Mouse (Mus musculus) monocyte, adult 5-6 weeks (primary cell): ENCODE measurements around the gene Cwc22. TPM values are rescaled to one million over a fixed set of nuclear protein-coding genes. Genes with fewer than 3 reads are reported as not detected.

Experiments used
- ATAC-seq: fragments of 153-309, 156-312 bp; replicated peaks from 2 replicates; pipeline ENCODE4 v1.8.0; 2017; ENCODE audit warnings: mild to moderate bottlenecking; ENCODE audit not compliant: low TSS enrichment, insufficient number of reproducible peaks, severe bottlenecking, poor library complexity, low FRiP score
- total RNA-seq: library from RNA; stranded (forward); fragments of 200-1000, 200-491, 200-594 nt; gene quantifications from 3 replicates; pipeline ENCODE4 v1.2.3, GENCODE M21; 2017

The Cwc22 gene
- 72.8 to 103 TPM (median 89.6 TPM) in 3 replicates for total RNA-seq

DNA sequence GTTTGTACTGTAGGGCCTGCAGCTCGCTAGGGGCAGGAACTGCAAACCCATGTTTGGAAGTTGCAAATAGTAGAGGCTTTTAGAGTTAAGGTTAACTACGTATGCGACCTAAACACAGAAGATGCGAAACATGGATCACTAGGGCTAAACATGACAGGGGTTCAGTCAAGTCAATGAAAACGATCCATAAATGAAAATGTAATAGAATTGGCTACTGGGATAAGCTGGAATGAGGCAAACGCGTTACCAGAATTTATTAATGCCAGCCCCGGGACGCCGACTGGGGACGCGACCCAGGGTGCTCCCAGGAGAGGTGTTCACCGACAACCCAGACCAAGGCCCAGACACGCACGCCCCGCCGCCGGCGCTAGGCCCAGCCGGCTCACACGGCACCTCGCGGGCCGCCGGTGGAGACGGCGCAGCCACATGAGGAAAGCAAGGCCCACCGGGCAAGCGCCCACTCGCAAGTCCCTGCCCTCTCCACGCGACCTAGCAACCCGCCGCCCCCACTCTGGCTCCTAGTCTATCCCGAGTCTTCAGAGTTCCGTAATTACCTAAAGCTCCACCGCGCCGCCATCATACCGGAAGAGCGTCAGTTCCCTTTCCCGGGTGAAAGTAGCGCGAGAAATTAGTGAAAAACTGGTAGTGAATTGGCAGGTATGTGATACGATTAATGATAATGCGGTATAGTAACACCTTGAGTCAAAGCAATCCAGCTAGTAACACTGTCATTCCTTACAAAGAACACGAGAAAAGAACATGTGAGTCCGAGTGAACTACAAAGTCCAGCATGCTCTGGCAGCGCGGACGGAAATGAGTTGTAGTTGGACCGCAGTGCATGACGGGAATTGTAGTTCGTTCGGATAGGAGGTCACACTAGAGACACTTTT lies at the start of gene Cwc22:
TSS of gene Cwc22 (minus strand) at position 780 of the 890 bp plus-strand sequence.
- ATAC-seq, result peak; percentile 91

DNA sequence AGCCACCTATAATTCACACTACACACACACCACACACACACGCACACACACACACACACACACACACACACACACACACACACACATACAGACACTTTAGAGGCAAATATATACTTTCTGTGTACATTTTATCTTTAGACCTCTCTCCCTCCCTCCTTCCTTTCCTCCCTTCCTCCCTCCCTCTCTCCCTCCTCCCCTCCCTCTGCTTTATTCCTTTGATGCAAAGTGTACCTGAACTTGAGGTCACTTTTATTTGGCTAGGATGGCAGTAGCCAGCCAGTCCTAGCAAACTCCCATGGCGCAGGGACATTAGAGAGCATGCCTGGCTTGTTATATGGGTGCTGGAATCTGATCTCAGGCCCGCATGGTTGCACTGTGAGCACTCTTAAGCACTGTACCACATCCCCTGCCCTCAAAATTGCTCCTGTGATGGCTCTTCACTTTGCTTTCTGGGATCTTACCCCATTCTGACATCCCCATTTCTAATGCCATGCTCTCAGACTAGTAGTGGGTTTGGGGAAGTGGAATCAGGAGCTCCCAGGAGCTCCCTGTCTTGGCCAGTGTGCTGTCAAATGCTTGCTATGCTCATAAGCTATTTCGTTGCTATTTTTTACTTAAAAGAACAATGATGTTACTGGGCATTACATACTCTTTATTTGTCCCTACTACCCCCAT lies 47.7 kb upstream of the Cwc22 start:
- no peak for ATAC-seq

DNA sequence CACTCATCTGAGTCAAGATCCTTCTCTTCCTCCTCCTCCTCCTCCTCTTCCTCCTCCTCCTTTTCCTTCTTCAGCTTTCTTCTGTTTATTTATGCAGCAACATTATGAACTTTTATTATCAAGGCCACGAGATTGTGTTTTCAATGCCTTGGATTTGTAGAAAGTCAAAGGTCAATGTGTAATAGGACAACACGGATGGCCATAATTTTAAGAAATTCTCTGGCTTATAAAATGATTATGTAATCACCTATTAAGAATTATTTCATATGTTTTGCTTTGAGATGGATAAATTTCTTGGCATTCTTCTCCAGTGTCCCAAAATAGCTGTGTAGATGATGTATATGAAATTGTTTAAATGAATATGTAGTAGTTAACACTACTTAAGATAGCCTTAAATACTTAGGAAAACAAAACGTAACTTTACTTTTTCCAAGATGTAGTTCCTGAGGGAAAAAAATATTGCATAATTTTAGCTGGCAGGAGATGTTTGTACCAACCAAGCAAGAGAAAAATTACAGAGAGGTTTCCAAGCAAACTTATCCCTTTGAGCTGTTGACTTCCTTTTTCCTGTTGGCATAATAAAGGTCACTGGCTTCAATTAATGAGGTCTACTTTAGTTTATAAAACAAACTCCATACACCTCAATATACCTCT lies 46.9 kb upstream of the Cwc22 start:
- ATAC-seq, result no peak

DNA sequence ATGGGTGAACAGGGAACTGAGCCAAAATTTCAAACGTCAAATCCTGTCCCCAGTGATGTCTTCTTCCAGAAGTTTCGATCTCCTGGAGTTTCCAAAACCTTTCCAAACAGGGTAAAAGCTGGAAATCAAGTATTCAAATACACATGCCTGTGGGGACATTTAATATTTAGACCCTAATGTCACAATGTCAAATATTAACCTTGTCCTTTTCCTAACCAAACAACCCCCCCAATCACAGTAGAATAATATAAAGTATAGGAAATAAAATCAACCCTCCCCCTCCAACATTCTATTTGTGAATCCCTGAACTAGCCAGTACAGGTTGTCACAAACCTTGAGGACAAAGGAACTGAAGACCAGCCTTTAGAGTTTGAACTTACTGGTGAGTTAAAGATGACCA lies 44.6 kb upstream of the Cwc22 start:
- no peak for ATAC-seq

DNA sequence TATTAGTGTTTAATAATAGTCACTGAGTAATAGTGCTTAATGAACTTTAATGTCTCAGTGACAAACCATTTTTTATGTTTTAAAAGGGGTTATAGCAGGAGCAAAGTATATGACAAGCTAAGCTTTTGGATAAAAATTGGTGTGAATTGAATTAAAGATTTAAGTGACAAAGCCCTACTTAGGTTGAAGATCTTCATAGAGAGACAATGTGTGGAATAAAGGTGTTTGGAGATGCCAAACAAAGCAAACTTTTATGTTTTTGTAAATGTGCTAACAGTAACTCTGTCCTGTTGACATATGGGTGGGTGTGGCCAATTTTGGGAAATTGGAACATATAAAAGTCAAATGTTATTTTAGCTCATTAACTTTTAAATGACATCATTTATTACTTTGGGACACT lies 43.9 kb upstream of the Cwc22 start:
- no peak for ATAC-seq

DNA sequence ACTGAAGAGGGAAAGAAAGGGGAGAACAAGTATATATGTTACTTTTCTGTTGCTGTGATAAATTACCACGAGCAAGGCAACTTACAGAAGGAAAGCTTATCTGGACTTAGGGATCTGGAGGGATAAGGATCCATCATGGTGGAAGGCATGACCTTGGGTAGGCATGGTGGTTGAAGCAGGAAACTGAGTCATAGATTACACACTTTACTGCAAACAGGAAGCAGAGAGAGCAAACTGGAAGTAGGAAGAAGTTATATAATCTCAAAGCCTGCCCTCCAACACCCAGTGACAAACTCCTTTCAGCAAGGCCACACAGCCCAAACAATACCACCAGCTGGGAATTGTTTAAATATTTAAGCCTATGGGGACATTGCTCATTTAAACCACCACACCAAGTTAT lies 43.2 kb upstream of the Cwc22 start:
- no peak for ATAC-seq

DNA sequence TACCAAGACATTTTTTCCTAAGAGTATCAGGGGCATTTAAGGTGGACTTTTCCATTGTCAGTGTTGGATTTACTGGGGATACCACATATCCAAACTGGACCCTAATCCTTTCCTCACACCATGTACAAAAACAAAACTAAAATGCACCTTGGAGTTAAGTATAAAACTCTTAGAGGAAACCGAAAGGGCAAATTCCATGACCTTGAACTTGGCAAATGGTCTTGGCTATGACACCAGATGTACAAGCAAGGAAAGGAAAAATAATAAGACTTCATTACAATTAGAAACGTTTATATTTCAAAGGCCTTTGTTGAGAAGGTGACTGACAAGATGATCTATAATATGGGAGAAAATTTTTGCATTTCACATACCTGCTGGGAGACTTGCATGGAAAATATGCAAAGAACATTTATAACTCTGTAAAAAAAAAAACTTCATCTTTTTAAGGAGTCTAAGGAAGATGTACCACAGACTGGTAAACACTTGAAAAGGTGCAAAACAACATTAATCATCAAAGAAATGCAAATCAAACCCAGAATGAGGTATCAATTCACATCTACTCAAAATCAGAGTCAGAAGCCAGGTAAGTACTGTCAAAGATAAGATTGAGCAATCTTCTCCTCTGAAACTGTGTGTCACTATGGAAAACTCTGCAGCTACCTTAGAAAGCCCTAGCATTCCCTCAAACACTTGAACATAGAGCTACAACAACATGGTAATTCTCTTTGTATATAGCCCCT lies 40.0 kb upstream of the Cwc22 start:
- no peak for ATAC-seq

DNA sequence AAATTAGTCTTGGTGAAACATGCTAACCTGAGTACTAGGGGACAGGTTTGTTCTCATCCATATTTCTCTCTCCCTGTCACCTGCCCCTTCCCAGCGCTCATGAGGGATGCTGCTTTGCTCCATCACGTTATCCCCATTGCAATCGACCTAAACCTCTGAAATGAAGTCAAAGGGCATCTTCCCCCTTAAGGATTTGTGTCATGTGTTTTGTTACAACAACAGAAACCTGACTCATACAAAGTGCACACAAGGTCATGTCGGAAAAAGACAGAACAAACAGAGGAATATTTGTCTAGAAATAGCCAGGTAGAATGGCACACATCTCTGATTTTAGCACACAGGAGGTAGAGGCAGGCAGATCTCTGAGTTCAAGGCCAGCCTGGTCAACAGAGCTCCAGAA lies 38.0 kb upstream of the Cwc22 start:
- ATAC-seq, result no peak

DNA sequence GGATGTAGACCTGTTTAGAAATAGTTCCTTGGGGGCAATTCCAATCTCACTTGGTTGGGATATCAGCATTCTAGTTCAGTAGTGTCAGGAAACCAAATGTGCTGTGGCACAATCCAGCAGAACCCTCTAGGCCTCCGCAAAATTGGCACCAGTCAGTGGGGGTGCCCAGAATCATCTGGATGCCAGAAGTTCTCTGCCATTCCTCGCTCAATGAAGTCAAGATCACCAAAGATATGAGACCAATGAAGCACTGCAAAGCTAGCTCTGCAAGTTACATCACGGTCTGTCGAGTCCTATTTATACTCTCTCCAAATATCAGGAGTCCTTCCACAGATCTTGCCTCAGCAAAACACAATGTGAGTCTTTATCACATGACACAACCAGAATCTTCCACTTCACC lies 35.7 kb upstream of the Cwc22 start:
- ATAC-seq, result no peak

DNA sequence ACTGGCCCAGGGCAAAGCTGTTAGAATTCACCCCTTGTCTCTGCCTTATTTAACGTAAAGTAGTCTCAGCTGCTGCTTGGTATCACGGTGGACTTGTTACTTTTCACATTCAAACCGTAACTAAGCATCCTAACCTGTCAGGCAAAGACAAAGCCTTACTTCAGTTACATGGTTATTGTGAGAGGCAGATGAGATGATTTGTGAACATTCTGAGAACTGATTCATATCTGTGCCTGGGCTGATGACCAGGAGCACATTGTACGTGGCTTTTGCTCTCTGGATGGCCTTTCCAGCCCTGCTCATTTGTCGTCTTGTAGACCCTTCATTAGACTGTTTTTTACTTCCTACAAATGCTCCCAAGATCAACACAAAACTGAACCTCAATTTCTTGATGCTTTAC lies 34.5 kb upstream of the Cwc22 start:
- no peak for ATAC-seq

DNA sequence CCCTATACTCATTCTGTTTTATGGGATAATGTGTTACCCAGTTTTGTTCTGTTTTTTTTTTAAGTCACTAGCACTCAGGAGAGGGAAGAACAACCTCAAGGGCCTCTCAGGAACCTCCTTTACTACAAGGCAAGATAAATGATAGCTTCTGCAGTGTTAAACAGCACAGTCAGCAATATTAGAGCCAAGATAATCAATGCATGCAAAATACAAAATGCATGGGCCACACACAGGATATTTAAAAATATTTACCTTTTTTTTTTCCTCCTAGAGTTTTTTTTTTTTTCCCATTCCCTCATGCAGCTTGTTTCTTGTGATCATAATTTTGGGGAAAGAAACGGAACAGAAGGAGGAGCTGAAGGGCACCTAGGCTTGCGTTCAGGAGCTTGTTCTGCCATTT lies 33.3 kb upstream of the Cwc22 start:
- ATAC-seq, result no peak

DNA sequence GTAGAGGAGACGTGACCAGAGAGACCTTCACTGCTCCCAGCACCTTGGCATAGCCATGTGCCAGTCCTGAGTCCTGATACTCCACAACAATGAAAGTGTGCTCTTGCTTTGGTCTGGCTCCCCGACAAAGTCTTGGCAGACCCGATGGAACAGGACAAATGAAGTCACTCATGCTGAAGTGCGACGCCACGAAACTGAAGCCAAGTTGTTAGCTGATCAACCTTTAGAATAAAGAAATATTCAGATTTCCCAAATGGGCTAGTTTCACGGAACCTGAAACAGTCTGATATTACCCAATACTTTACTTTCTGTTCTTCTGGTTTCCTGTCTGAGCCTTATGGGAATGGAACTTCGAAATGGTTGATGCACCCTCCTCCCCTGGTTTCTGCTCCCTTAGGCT lies 32.9 kb upstream of the Cwc22 start:
- ATAC-seq, result no peak

DNA sequence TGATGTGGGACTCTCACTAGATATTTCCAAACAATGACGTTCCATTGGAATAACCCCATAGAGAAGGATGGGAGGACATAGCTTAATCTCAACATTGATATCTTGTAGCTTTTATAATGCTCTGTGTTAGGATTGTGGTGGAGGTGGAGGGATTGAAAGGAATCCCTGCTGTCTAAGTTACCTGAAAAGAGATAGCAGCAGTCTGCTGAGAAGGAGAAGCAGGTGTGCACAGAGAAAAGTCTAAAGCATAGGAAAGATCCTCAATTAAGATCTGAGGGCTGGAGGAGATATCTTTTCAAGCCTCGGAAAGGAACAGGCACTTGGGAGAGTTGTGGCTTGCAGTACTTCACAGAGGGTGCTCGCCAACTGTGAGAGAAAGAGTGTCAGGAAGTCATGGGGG lies 32.1 kb upstream of the Cwc22 start:
- no peak for ATAC-seq

DNA sequence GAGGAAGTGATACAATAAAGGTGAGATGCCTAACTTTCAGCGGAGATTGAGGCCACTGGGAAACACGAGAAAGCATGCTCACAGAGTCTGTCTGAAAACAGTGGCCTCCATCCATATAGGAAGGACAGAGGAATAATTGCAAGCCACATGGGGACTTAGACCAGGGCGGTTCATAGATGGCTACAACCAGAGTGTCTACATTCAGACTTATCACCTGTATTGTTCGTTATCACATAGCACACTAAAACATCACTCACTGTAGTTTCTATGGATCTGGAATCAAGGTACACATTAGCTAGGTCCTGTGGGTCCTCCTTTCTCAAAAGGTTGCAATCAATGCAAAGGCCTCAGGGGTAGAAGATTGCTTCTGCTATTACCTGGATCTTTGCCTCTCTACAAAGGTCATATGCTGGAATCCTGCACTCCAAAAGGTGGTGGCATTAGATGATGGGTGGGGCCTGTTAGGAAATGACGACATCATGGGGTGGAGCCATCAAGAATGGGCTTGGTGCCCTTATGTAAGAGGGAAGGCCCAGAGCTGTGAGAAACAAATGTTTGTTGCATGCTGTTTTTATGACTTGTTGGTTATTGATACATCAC lies 30.2 kb upstream of the Cwc22 start:
- no peak for ATAC-seq

DNA sequence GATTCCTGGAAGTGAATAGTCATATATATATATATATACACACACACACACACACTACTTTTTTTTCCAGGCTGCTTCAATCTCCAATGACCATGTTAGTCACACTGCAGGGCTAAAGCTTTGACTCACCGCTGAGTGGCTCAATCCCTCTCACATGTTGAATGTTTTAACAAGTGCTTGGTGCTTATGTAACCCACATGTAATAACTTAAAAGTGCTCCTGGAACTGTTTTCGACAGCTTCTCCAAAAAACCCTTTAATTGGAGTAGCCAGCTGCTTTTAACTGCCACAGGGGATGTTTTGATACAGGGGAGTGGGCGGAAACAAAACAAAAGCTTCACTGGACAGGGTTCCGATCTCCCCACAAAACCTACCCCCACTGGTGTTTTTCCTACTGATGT lies 29.4 kb upstream of the Cwc22 start:
- no peak for ATAC-seq

DNA sequence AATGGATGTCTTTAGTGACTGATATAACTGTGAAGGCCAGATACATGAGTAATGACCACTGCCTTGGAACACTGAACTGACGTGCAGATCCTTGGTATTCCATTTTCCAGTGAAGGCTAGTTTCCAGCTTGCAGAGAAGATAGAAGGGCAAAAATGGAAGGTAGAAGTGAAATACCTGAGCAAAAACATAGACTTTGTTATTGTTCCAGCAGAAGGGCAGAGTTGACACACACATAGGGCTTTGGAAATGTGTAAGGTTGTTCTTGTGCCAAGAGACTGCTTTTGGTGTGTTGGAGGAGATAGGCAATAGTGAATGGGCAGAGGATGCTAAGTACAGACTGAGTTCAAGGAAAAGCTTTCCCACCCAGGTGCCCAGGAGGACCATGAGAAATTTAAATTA lies 28.8 kb upstream of the Cwc22 start:
- ATAC-seq, result no peak

DNA sequence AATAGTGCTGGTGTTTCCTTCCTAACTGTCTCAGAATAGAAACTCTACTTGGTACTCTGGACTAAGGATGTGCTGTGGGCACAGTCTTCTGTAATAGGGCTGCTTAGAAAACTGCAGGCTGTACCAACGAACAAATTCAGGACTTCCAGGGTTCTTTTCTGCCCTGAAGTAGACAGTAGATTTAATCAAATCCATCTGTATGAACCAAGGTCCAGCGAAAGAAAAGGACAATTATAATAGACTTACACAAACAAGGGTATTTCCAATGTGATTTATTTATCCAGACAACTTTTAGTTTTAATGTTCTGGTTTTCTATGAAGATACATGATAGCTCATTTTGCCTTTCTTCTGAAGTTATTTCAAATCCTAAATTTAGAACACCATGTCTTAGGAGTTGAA lies 28.2 kb upstream of the Cwc22 start:
- ATAC-seq, result no peak

DNA sequence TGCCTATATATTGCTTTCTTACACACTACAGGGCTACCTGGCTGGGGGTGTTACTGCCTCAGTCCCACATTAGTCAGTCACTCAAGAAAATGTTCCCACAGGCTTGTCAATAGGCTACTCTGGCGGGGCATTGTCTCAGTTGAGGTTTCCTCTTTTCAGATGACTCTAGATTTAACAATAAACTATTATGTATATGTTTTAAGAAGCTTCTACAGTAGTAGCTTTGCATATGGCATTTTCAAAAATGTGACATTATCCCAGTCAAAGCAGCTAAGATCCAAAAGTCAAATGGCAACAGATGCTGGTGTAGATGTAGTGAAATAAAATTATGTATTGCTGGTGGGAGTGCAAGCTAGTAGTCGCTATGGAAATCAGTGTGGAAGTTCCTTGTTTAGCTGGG lies 27.1 kb upstream of the Cwc22 start:
- no peak for ATAC-seq

DNA sequence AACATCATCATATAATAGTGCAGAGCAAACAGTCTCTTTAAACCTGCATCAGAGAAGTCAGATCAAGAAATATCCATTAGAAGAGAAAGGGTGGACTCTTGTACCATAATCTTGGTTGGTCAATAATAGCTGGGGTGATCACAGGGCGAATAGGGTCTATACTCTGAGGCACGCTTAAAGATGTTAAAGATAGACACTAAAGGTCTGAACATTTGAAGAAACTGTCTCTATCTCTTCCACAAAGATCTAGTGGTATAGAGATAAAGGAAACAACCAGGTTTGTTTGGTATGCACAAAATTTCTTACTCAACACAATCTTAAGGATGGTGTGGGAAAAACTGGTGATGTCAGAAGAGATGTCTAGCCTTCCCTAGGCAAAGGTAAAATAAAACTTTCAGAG lies 26.4 kb upstream of the Cwc22 start:
- no peak for ATAC-seq
